Mouse (Mus musculus) lung, embryonic 14.5 days (tissue): ENCODE measurements at regions not wholly inside any gene's neighbourhood (a gene's known extent, or its start where the extent isn't known, plus 50 kb on each side); places are given as distances from the start of the nearest gene placed in this dataset.

Source experiments
- ATAC-seq: fragments of 200-750 bp; cut with Nextera tagmentation; 2 replicates; pipeline ENCODE4 v1.8.0; 2017; ENCODE audit warnings: mild to moderate bottlenecking, moderate TSS enrichment, moderate library complexity; ENCODE audit not compliant: insufficient read depth
- DNase-seq: peaks from one replicate; pipeline ENCODE4 v3.0.0-alpha.2; 2015
- H3K27ac ChIP-seq: fragments of 300-500 bp; sonication (generic); 2 replicates; pipeline ENCODE4 v1.5.1; 2014; ENCODE audit warnings: low read depth, mild to moderate bottlenecking, moderate library complexity
- H3K27me3 ChIP-seq: fragments of 300-500 bp; sonication (generic); 2 replicates; pipeline ENCODE4 v1.6.1; 2014; ENCODE audit warnings: low read length, control low read depth; ENCODE audit not compliant: insufficient read depth
- H3K36me3 ChIP-seq: fragments of 300-500 bp; sonication (generic); 2 replicates; pipeline ENCODE4 v1.6.1; 2014; ENCODE audit warnings: control low read depth; ENCODE audit not compliant: insufficient read depth
- H3K4me1 ChIP-seq: fragments of 300-500 bp; sonication (generic); 2 replicates; pipeline ENCODE4 v1.6.1; 2014; ENCODE audit warnings: antibody characterized with exemption, control low read depth; ENCODE audit not compliant: insufficient read depth
- H3K4me2 ChIP-seq: fragments of 300-500 bp; sonication (generic); 2 replicates; pipeline ENCODE4 v1.6.1; 2014; ENCODE audit warnings: mild to moderate bottlenecking
- H3K4me3 ChIP-seq: fragments of 300-500 bp; sonication (generic); 2 replicates; pipeline ENCODE4 v1.5.1; 2014; ENCODE audit warnings: low read depth, low read length
- H3K9ac ChIP-seq: fragments of 300-500 bp; sonication (generic); 2 replicates; pipeline ENCODE4 v1.6.1; 2014
- H3K9me3 ChIP-seq: fragments of 300-500 bp; sonication (generic); 2 replicates; pipeline ENCODE4 v1.6.1; 2016; ENCODE audit warnings: low read depth, low read length, control low read depth
- CTCF ChIP-seq: IDR thresholded peaks from 2 replicates; pipeline ENCODE4 v1.5.1; 2016; ENCODE audit warnings: antibody characterized with exemption, low read depth
- WGBS: fragments of 180-500 bp; shearing (Covaris S2); extraction: QIAGEN DNeasy Blood & Tissue Kit; methylation state at CpG from one replicate; pipeline ENCODE4 v1.1.7; 2014; 5-methylcytosine and 5-hydroxymethylcytosine counted together

DNA sequence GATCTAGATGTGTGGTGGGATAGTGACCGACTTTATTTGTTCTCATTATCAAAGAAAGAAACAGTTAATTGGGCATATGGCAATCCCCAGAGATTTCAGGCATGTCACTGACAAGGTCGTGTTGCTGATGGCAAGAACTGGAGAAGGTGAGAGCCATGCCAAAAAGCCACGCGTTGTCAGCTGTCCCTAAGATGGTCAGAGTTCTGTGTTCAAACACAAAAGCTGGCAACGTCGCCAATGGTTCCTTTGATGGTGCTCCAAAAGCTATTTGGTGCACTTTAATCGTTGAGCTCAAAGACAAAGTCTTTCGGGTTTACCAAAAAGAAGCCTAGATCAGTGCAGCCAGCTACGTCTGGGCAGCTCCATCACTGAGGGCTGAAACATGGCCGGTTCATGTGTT, 185.4 kb downstream of the Ktn1 start:
- Histone ChIP-seq H3K4me1 (no peaks in the 10 kb centered on the region), H3K27ac (no peak overlapping the region), H3K4me3 (no peak overlapping the region), H3K27me3 (no peaks in the 10 kb centered on the region), H3K9ac (no peak overlapping the region), H3K36me3 (no peaks in the 10 kb centered on the region), H3K4me2 (no peak overlapping the region), H3K9me3 (no peaks in the 10 kb centered on the region)
- no peak for ATAC-seq
- WGBS, result 61% methylated on average over 10 of the region's 10 CpGs
- DNase-seq, result peak; percentile 64
- no peak for TF ChIP-seq CTCF

DNA sequence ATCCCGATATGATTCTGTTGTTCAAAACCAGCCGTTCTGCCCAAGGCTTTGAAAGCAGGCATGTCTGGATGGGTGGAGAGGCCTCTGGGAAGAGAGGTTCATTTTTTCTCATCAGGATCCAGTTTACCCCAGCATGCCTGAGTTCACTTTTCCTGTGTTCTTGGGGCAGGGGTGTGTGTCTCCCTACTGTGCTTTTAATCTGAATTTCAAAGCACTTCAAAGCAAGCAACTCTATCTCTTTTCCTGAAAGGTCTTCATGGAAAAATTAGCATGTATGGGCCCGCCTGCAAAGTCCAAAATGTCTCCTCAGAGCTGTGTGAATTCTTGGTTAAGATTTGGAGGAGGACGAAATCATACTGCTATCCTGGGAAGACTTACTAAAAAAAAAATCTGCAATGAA, 187.2 kb downstream of the Ktn1 start:
- DNase-seq, result no peak
- ATAC-seq, result no peak
- no peaks in the 10 kb centered on the region for H3K36me3 ChIP-seq
- H3K4me1 ChIP-seq, result no peaks in the 10 kb centered on the region
- no peak overlapping the region for H3K27ac ChIP-seq
- no peak overlapping the region for H3K9ac ChIP-seq
- no peak for TF ChIP-seq CTCF
- no peaks in the 10 kb centered on the region for H3K9me3 ChIP-seq
- H3K4me3 ChIP-seq, result no peak overlapping the region
- H3K4me2 ChIP-seq, result no peak overlapping the region
- no peaks in the 10 kb centered on the region for H3K27me3 ChIP-seq
- 72% methylated on average over 4 of the region's 4 CpGs for WGBS

DNA sequence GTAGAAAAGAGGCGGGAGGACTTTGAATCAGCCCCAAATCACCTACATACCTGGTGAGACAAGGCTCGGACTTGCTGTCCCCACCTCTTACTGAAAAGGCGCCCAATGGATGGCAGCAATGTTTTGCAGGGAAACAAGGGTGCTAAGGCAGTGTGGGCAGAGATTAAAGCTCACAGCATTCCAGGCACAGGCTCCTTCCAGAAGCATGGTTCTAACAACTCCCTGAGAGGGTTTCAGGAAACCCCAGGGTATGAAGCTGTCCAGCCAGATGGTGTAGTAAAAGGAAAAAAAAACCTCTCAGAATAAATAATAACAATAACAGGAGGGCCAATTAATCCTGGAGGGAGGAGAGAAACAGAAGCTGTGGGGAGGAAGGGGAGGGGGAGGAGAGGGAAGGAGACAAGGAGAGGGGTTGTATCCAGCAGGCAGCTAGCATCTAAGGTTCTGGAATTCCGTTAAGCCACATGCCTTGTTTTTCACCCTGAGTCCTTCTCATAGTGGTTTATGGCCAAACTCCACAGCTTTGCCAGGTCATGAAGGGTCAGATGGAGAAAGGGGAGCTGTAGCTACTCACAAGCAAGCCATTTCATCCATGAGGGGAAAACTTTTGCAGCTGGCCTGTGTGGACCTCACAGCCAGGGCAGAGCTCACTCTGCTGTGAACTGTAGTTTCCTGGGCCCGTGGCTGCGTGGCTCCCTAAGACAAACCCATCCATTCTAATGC, 191.4 kb downstream of the Ktn1 start:
- Histone ChIP-seq H3K27ac (no peak overlapping the region), H3K4me2 (no peak overlapping the region), H3K27me3 (no peaks in the 10 kb centered on the region), H3K36me3 (no peaks in the 10 kb centered on the region), H3K4me3 (no peak overlapping the region), H3K9me3 (no peaks in the 10 kb centered on the region), H3K9ac (no peak overlapping the region), H3K4me1 (no peaks in the 10 kb centered on the region)
- DNase-seq, result no peak
- no peak for ATAC-seq
- 64% methylated on average over 6 of the region's 6 CpGs for WGBS
- TF ChIP-seq CTCF, result no peak

DNA sequence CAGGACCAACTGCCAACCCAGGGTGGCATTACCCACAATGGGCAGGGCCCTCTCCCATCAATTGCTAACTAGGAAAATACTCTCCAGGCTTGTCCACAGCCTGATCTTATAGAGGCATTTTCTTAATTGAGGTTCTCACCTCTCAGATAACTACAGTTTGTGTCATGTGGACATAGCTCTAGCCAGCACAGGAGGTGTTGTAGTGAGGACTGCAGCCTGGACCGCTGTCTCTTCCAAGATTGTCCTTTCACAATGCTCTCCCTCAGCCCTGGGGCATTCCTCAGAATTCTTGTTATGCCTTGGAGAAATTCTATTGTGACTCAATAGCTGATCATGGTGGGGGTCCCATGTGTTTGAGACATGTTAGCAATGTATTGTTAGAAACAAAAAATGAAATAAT, 196.1 kb downstream of the Ktn1 start:
- no peaks in the 10 kb centered on the region for H3K27me3 ChIP-seq
- H3K4me3 ChIP-seq, result no peak overlapping the region
- no peak overlapping the region for H3K4me2 ChIP-seq
- no peak overlapping the region for H3K9ac ChIP-seq
- DNase-seq, result no peak
- no peak for TF ChIP-seq CTCF
- ATAC-seq, result no peak
- H3K4me1 ChIP-seq, result no peaks in the 10 kb centered on the region
- no peaks in the 10 kb centered on the region for H3K9me3 ChIP-seq
- no peaks in the 10 kb centered on the region for H3K36me3 ChIP-seq
- 70% methylated on average over 1 of the region's 1 CpGs for WGBS
- H3K27ac ChIP-seq, result no peak overlapping the region

DNA sequence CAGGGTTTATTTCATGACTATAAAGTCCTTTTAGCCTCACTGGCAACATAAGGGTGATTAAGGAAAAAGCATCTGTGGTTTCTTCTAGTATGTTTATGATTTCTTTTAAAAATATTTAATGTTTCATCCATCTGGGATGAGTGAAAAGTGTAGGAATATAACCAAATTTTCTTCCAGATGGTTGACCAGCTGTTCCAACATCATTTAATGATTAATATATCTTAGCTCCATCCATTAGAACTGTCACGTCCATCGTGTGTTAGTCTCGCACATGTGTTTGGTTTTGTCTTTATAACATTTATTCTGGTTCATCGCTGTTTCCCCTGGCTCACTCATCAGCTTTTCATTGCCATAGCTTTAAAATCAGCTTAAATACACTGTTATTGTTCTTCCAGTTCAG, 200.6 kb downstream of the Ktn1 start:
- DNase-seq (peak; percentile 57), ATAC-seq (no peak)
- no peaks in the 10 kb centered on the region for H3K4me1 ChIP-seq
- H3K4me2 ChIP-seq, result no peak overlapping the region
- H3K9me3 ChIP-seq, result no peaks in the 10 kb centered on the region; the same call in 1 of the 2 replicates
- no peak overlapping the region for H3K9ac ChIP-seq
- TF ChIP-seq CTCF, result no peak
- no peaks in the 10 kb centered on the region for H3K27me3 ChIP-seq
- no peaks in the 10 kb centered on the region for H3K36me3 ChIP-seq
- no peak overlapping the region for H3K27ac ChIP-seq
- no peak overlapping the region for H3K4me3 ChIP-seq
- 42% methylated on average over 4 of the region's 4 CpGs for WGBS

DNA sequence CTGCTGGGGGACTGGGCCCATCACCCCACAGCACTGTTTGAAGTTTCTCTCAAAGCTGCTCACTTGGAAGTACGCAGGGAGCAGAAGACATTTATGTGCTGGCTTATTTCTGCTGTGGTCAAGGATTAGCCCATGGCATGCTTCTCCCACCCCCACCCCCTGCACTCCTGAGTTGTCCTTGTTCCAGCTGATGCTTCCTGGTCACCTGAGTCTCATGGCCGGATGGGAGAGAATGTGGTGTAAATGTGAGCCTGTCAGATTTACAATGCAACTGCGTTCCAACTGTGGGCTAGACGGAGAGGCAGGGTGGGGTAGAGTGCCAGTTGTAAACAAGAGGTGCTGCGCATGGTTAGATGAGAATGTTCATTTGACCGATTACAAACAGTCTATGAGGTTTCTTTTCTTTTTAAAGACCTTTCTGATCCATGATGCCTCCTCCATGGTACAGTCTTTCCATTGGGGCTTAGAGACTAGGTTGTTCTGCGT, 208.1 kb downstream of the Ktn1 start:
- no peak for TF ChIP-seq CTCF
- 70% methylated on average over 7 of the region's 7 CpGs for WGBS
- Histone ChIP-seq H3K4me3 (no peak overlapping the region), H3K9ac (no peak overlapping the region), H3K27ac (no peak overlapping the region), H3K27me3 (no peaks in the 10 kb centered on the region), H3K36me3 (no peaks in the 10 kb centered on the region), H3K4me1 (no peaks in the 10 kb centered on the region), H3K9me3 (no peaks in the 10 kb centered on the region; the same call in 1 of the 2 replicates), H3K4me2 (no peak overlapping the region)
- ATAC-seq (no peak), DNase-seq (no peak)

DNA sequence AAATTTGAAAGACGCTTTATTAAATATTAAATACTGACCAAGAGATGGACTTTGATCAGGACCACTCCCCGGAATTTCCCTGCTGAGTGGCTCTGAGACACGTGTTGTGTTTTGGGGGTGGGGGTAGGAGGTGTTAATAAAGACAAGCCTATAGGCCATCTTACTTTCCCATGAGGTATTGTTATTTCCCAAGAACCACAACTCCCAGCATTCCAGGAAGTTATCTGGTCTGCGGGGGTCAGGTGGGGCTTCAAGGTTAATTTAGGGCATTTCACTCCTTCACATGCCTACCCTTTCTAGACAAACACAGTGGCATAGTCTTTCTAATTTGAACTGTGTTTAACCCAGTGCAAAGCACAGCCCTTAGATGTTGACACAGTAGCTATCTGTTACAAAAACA, 209.0 kb downstream of the Ktn1 start:
- no peak overlapping the region for H3K27ac ChIP-seq
- ATAC-seq (no peak), DNase-seq (no peak)
- no peak for TF ChIP-seq CTCF
- WGBS, result 73% methylated on average over 4 of the region's 4 CpGs
- H3K4me3 ChIP-seq, result no peak overlapping the region
- H3K27me3 ChIP-seq, result no peaks in the 10 kb centered on the region
- H3K4me1 ChIP-seq, result no peaks in the 10 kb centered on the region
- no peaks in the 10 kb centered on the region for H3K36me3 ChIP-seq
- no peak overlapping the region for H3K9ac ChIP-seq
- H3K9me3 ChIP-seq, result no peaks in the 10 kb centered on the region; the same call in 1 of the 2 replicates
- H3K4me2 ChIP-seq, result no peak overlapping the region
